Mouse (Mus musculus): ENCODE results near the gene Srpr. TPM values are rescaled to one million over a fixed set of nuclear protein-coding genes. Genes with fewer than 3 reads are reported as not detected.

The Srpr gene
- polyA plus RNA-seq, 1 experiment from 2014 or later = 98.7 TPM

GRCm38 (mm10) chr9:35282851-35283200 lies 82.9 kb downstream of the Srpr start:
- Histone ChIP-seq H3K27me3 (replicated peaks; ENCODE audit: control insufficient read depth, insufficient read depth, low read length) (no peaks in the 10 kb centered on the region), H3K27ac (ENCODE audit: low read depth, low read length) (no peak overlapping the region), H3K4me2 (no peak overlapping the region), H3K9ac (ENCODE audit: low read depth, low read length) (no peak overlapping the region), H3K9me3 (ENCODE audit: control insufficient read depth, low read length) (no peaks in the 10 kb centered on the region), H3K4me1 (replicated peaks; ENCODE audit: control insufficient read depth, insufficient read depth, low read length) (no peaks in the 10 kb centered on the region), H3K36me3 (ENCODE audit: control insufficient read depth, insufficient read depth, low read length) (peaks cover 3% of the 10 kb centered on the region; the same call in 1 of the 2 replicates), H3K4me3 (ENCODE audit: low read depth, low read length) (no peak overlapping the region)
- 69% methylated on average over 5 of the region's 5 CpGs for WGBS
- DNase-seq (ENCODE audit: low spot score) (no peak), ATAC-seq (replicated peaks; ENCODE audit: low FRiP score) (no peak)

GRCm38 (mm10) chr9:35283415-35284069 lies 83.6 kb downstream of the Srpr start:
- ATAC-seq (replicated peaks; ENCODE audit: low FRiP score) = no peak
- DNase-seq (ENCODE audit: low spot score) = no peak

GRCm38 (mm10) chr9:35284351-35284750 lies 84.4 kb downstream of the Srpr start:
- no peaks in the 10 kb centered on the region; the same call in 1 of the 2 replicates for H3K36me3 ChIP-seq (ENCODE audit: control insufficient read depth, insufficient read depth, low read length)
- 76% methylated on average over 4 of the region's 4 CpGs for WGBS

More at GRCm38 (mm10) chr9:35283415-35284069, 83.6 kb downstream of the Srpr start:
- H3K27ac ChIP-seq (ENCODE audit: low read depth, low read length) = no peak overlapping the region
- H3K4me3 ChIP-seq (ENCODE audit: low read depth, low read length) = no peak overlapping the region
- H3K9ac ChIP-seq (ENCODE audit: low read depth, low read length) = no peak overlapping the region
- H3K27me3 ChIP-seq (replicated peaks; ENCODE audit: control insufficient read depth, insufficient read depth, low read length) = no peaks in the 10 kb centered on the region
- no peaks in the 10 kb centered on the region; the same call in 1 of the 2 replicates for H3K36me3 ChIP-seq (ENCODE audit: control insufficient read depth, insufficient read depth, low read length)
- no peaks in the 10 kb centered on the region for H3K9me3 ChIP-seq (ENCODE audit: control insufficient read depth, low read length)
- H3K4me2 ChIP-seq = no peak overlapping the region
- no peaks in the 10 kb centered on the region for H3K4me1 ChIP-seq (replicated peaks; ENCODE audit: control insufficient read depth, insufficient read depth, low read length)
- WGBS = 70% methylated on average over 13 of the region's 13 CpGs

GRCm38 (mm10) chr9:35286351-35286750 lies 86.4 kb downstream of the Srpr start:
- Histone ChIP-seq H3K27ac (ENCODE audit: low read depth, low read length) (no peak overlapping the region), H3K4me2 (no peak overlapping the region), H3K4me3 (ENCODE audit: low read depth, low read length) (no peak overlapping the region), H3K9me3 (ENCODE audit: control insufficient read depth, low read length) (no peaks in the 10 kb centered on the region), H3K9ac (ENCODE audit: low read depth, low read length) (no peak overlapping the region), H3K4me1 (replicated peaks; ENCODE audit: control insufficient read depth, insufficient read depth, low read length) (no peaks in the 10 kb centered on the region), H3K36me3 (ENCODE audit: control insufficient read depth, insufficient read depth, low read length) (no peaks in the 10 kb centered on the region; the same call in 1 of the 2 replicates), H3K27me3 (replicated peaks; ENCODE audit: control insufficient read depth, insufficient read depth, low read length) (no peaks in the 10 kb centered on the region)
- ATAC-seq (replicated peaks; ENCODE audit: low FRiP score) (no peak), DNase-seq (ENCODE audit: low spot score) (no peak)
- whole genome bisulfite sequencing = 74% methylated on average over 3 of the region's 3 CpGs

More at GRCm38 (mm10) chr9:35284351-35284750, 84.4 kb downstream of the Srpr start:
- Histone ChIP-seq H3K9ac (ENCODE audit: low read depth, low read length) (no peak overlapping the region), H3K4me2 (no peak overlapping the region), H3K27me3 (replicated peaks; ENCODE audit: control insufficient read depth, insufficient read depth, low read length) (no peaks in the 10 kb centered on the region), H3K27ac (ENCODE audit: low read depth, low read length) (no peak overlapping the region), H3K9me3 (ENCODE audit: control insufficient read depth, low read length) (no peaks in the 10 kb centered on the region), H3K4me1 (replicated peaks; ENCODE audit: control insufficient read depth, insufficient read depth, low read length) (no peaks in the 10 kb centered on the region), H3K4me3 (ENCODE audit: low read depth, low read length) (no peak overlapping the region)
- no peak for DNase-seq (ENCODE audit: low spot score)
- no peak for ATAC-seq (replicated peaks; ENCODE audit: low FRiP score)

GRCm38 (mm10) chr9:35289992-35290391 lies 90.0 kb downstream of the Srpr start:
- DNase-seq (ENCODE audit: low spot score) = no peak
- 46% methylated on average over 7 of the region's 7 CpGs for WGBS
- no peak for ATAC-seq (replicated peaks; ENCODE audit: low FRiP score)

GRCm38 (mm10) chr9:35290417-35290816 lies 90.4 kb downstream of the Srpr start:
- H3K27me3 ChIP-seq (replicated peaks; ENCODE audit: control insufficient read depth, insufficient read depth, low read length) = no peaks in the 10 kb centered on the region
- WGBS = 76% methylated on average over 3 of the region's 3 CpGs
- H3K9me3 ChIP-seq (ENCODE audit: control insufficient read depth, low read length) = no peaks in the 10 kb centered on the region
- H3K4me2 ChIP-seq = no peak overlapping the region
- no peak overlapping the region for H3K4me3 ChIP-seq (ENCODE audit: low read depth, low read length)
- DNase-seq (ENCODE audit: low spot score) = no peak
- no peaks in the 10 kb centered on the region for H3K36me3 ChIP-seq (ENCODE audit: control insufficient read depth, insufficient read depth, low read length)
- H3K27ac ChIP-seq (ENCODE audit: low read depth, low read length) = no peak overlapping the region
- no peak overlapping the region for H3K9ac ChIP-seq (ENCODE audit: low read depth, low read length)
- no peaks in the 10 kb centered on the region for H3K4me1 ChIP-seq (replicated peaks; ENCODE audit: control insufficient read depth, insufficient read depth, low read length)
- no peak for ATAC-seq (replicated peaks; ENCODE audit: low FRiP score)

More at GRCm38 (mm10) chr9:35289992-35290391, 90.0 kb downstream of the Srpr start:
- no peaks in the 10 kb centered on the region for H3K4me1 ChIP-seq (replicated peaks; ENCODE audit: control insufficient read depth, insufficient read depth, low read length)
- H3K27ac ChIP-seq (ENCODE audit: low read depth, low read length) = no peak overlapping the region
- H3K4me2 ChIP-seq = no peak overlapping the region
- H3K9me3 ChIP-seq (ENCODE audit: control insufficient read depth, low read length) = no peaks in the 10 kb centered on the region
- H3K9ac ChIP-seq (ENCODE audit: low read depth, low read length) = no peak overlapping the region
- no peaks in the 10 kb centered on the region for H3K27me3 ChIP-seq (replicated peaks; ENCODE audit: control insufficient read depth, insufficient read depth, low read length)
- H3K36me3 ChIP-seq (ENCODE audit: control insufficient read depth, insufficient read depth, low read length) = no peaks in the 10 kb centered on the region
- H3K4me3 ChIP-seq (ENCODE audit: low read depth, low read length) = no peak overlapping the region

GRCm38 (mm10) chr9:35290916-35291315 lies 90.9 kb downstream of the Srpr start:
- Histone ChIP-seq H3K9me3 (ENCODE audit: control insufficient read depth, low read length) (no peaks in the 10 kb centered on the region), H3K4me3 (ENCODE audit: low read depth, low read length) (no peak overlapping the region)
- no peak for ATAC-seq (replicated peaks; ENCODE audit: low FRiP score)

GRCm38 (mm10) chr9:35293465-35293864 lies 93.5 kb downstream of the Srpr start:
- Histone ChIP-seq H3K36me3 (ENCODE audit: control insufficient read depth, insufficient read depth, low read length) (no peaks in the 10 kb centered on the region), H3K9me3 (ENCODE audit: control insufficient read depth, low read length) (no peaks in the 10 kb centered on the region), H3K4me1 (replicated peaks; ENCODE audit: control insufficient read depth, insufficient read depth, low read length) (no peaks in the 10 kb centered on the region), H3K4me2 (no peak overlapping the region), H3K27ac (ENCODE audit: low read depth, low read length) (no peak overlapping the region), H3K4me3 (ENCODE audit: low read depth, low read length) (no peak overlapping the region), H3K9ac (ENCODE audit: low read depth, low read length) (no peak overlapping the region), H3K27me3 (replicated peaks; ENCODE audit: control insufficient read depth, insufficient read depth, low read length) (no peaks in the 10 kb centered on the region)
- ATAC-seq (replicated peaks; ENCODE audit: low FRiP score) (no peak), DNase-seq (ENCODE audit: low spot score) (no peak)
- 79% methylated on average over 5 of the region's 5 CpGs for WGBS

More at GRCm38 (mm10) chr9:35290916-35291315, 90.9 kb downstream of the Srpr start:
- no peak overlapping the region for H3K9ac ChIP-seq (ENCODE audit: low read depth, low read length)
- 44% methylated on average over 4 of the region's 4 CpGs for WGBS
- no peaks in the 10 kb centered on the region for H3K27me3 ChIP-seq (replicated peaks; ENCODE audit: control insufficient read depth, insufficient read depth, low read length)
- H3K4me2 ChIP-seq = no peak overlapping the region
- no peaks in the 10 kb centered on the region for H3K4me1 ChIP-seq (replicated peaks; ENCODE audit: control insufficient read depth, insufficient read depth, low read length)
- H3K36me3 ChIP-seq (ENCODE audit: control insufficient read depth, insufficient read depth, low read length) = no peaks in the 10 kb centered on the region
- no peak overlapping the region for H3K27ac ChIP-seq (ENCODE audit: low read depth, low read length)
- no peak for DNase-seq (ENCODE audit: low spot score)

All from liver, embryonic 11.5 days (tissue).